Mouse (Mus musculus) bone marrow macrophage, adult 2 months (primary cell): ENCODE results near the gene Hjurp.

Experiments
- CTCF ChIP-seq: IDR thresholded peaks from 2 replicates; pipeline ENCODE4 v1.5.1; 2012; ENCODE audit warnings: low read depth, mild to moderate bottlenecking, low read length, moderate library complexity
- POLR2A ChIP-seq: IDR thresholded peaks from 2 replicates; pipeline ENCODE4 v1.6.1; 2012; ENCODE audit warnings: mild to moderate bottlenecking, low read depth, low read length, borderline replicate concordance

DNA sequence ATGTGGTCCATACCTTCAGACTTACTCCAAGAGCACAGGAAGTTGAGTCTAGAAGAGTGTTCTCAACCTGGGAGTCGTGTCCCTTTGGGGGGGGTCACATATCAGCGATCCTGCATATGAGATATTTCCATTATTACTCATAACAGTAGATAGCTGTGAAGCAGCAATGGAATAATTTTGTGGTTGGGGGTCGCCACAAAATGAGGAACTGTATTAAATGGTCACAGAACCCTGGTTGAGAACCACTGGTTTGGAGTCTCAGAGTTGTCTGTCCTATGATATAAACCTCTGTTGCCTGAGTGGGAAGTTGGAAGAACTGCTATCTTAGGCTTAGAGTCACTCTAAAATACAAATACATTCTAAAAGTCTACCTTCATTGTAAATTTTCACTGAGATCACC, 32.5 kb upstream of the Hjurp start:
- TF ChIP-seq CTCF (no peak), POLR2A (no peak)
